Mouse (Mus musculus) megakaryocyte, embryonic 14.5 days (primary cell): ENCODE data around the gene Tspan2.

Experiments
- FLI1 ChIP-seq: IDR thresholded peaks from 2 replicates; pipeline ENCODE4 v1.6.1; 2012; ENCODE audit warnings: low read length, inconsistent platforms, mixed read lengths
- GATA1 ChIP-seq: IDR thresholded peaks from 3 replicates; pipeline ENCODE4 v1.6.1; 2012; ENCODE audit warnings: mixed read lengths, low read length, inconsistent platforms, borderline replicate concordance

DNA sequence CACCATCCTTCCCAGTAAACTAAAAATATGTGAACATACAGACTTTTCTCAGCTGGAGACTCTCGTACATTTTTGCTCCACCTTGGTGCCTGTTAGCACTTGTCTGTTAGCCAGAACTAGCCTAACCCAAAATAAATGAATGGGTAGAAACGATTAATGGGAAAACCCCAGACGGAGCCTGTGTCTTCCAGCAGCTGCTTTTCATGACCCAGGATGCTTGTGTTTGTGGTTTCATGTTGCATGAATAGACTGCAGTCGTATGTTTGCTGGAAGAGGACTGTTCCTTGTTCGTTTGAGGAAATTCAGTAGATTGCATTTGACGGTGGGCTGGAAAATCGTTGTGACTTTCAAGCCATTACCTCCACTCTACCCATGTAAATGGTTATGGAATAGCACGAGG lies 46.5 kb upstream of the Tspan2 start:
- TF ChIP-seq GATA1 = no peak
- no peak for TF ChIP-seq FLI1
